Mouse (Mus musculus): ENCODE results near the gene Dop1b.

Gene Dop1b

DNA sequence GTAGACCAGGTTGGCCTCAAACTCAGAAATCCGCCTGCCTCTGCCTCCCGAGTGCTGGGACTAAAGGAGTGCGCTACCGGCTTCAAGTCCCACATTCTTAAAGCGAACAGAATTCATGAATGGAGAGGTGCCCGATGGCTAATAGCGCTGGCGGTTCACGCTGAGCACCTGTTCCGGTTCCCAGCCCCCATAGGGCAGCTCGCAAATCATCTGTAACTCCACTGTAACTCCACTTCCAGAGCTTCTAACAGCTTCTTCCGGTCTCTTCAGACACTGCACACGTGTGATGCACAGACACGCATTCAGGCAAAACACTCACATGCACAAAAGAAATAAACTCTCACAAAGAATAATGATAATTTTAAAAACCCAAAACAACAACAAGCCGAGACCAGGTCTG lies 117.8 kb downstream of the Dop1b start:
- no peak for DNase-seq (ENCODE audit: low spot score in 2 of 2)

GRCm38 (mm10) chr16:93830071-93830470 lies 118.4 kb downstream of the Dop1b start:
- no peak for DNase-seq (ENCODE audit: low spot score in 2 of 2)

- no peak for DNase-seq (ENCODE audit: low spot score in 2 of 2)
Observed at GRCm38 (mm10) chr16:93830916-93831315, 119.2 kb downstream of the Dop1b start.

GRCm38 (mm10) chr16:93831627-93832395 lies 120.1 kb downstream of the Dop1b start, which contains the start of gene Morc3:
Gene Morc3, plus strand, starts transcription at chr16:93832121.
- peak; percentile 97 to 99 for DNase-seq (ENCODE audit: low spot score in 2 of 2)

DNA sequence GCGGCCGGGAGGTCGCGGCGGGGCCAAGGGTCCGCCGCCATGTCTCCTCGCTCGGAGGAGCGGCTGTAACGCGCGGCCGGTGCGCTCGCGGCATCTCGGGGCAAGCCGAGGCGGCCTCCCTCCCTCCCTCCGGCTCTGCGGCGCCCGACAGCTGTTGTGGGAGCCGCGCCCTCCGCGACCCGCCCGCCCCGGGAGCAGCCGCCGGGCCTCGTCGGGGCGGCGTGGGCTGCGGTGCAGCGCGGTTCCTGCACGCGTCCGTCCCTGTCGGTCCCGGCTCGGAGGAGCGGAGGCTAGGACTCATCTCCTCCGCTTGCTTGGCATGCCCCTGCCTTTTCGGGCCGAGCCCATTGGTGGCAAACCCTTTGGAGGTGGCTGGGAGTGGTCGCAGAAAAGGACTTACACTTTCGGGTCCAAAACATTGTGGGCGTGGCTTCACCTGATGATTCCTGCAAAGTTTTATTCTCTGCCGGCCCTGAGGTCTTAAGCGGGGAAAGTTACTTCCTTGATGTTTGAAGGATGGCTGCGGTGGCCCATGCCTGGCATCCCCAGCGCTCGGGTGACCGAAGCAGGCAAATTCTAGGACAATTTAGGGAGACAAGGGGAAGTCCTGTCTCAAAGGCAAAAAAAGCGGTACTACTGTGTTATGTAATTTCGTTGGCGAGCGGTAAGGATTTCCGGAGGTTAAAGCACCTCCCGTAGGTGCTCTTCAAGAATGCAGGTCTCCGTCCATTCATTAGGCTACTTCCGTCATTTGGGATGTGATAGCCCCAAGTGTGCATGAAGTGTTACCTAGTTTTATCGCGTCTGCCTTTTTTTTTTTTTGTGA lies 121.0 kb downstream of the Dop1b start:
- DNase-seq (ENCODE audit: low spot score in 2 of 2), result peak in 1 of 2 experiments; percentile 42

GRCm38 (mm10) chr16:93833551-93833950 lies 121.8 kb downstream of the Dop1b start:
- no peak for DNase-seq (ENCODE audit: low spot score in 2 of 2)

GRCm38 (mm10) chr16:93834076-93834475 lies 122.4 kb downstream of the Dop1b start:
- DNase-seq (ENCODE audit: low spot score in 2 of 2), result no peak

- DNase-seq (ENCODE audit: low spot score in 2 of 2), result no peak
Observed at GRCm38 (mm10) chr16:93839049-93839448, 127.3 kb downstream of the Dop1b start.

DNA sequence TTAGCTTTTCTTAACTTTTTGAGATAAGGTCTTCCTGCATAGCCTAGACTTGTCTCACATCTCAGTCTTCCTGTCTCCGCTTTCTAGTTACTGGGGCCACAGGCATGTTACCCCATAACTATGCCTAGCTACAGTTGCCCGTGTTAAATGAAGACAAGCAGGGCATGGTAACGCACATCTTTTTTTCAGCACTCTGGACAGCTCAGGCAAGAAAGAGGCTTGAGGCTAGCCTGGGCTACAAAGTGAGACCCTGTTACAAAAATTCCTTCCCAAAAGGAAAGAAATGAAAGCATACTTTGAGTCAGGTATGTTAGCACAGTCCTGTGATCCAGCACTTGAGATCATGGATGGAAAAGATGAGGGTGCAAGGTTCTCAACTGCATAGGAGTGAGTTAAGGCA lies 138.8 kb downstream of the Dop1b start:
- no peak for DNase-seq (ENCODE audit: low spot score in 2 of 2)

DNA sequence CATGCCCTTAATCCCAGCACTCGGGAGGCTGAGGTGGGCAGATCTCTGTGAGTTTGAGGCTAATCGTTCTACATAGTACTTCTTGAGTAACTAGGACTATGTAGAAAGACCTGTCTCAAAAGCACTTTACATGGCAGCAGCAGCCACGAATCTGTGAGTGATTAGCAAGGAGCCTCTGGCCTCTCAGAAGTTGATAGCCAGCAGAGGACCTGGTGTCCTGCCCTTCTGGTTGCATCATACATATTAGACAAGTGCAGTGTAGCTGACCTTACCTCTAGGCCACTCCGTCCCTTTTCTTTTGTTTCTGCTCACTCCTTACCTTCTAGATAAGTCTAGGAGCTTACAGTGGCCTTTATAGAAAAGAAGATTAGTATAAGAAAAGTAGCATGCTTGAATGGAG lies 148.3 kb downstream of the Dop1b start:
- no peak for DNase-seq (ENCODE audit: low spot score in 2 of 2)

Measured in left cerebral cortex, adult 9 months (tissue).